Mouse (Mus musculus): ENCODE data around the gene Creb5.

- no peak for TF ChIP-seq CTCF (IDR thresholded peaks at IDR 0.05; ENCODE audit: control insufficient read depth, insufficient read depth, insufficient read length)
- TF ChIP-seq MAX (IDR thresholded peaks at IDR 0.05): no peak
- TF ChIP-seq CEBPB (IDR thresholded peaks at IDR 0.05; ENCODE audit: low read depth): no peak
- no peak for TF ChIP-seq FOSL1 (IDR thresholded peaks at IDR 0.05; ENCODE audit: insufficient read depth, low read length, poor library complexity, severe bottlenecking)
- TF ChIP-seq MYOG (IDR thresholded peaks at IDR 0.05; ENCODE audit: control insufficient read depth, extremely low read depth, insufficient read length): no peak
- TF ChIP-seq USF1 (IDR thresholded peaks at IDR 0.05; ENCODE audit: low read depth): no peak
- no peak for TF ChIP-seq MYOD1 (IDR thresholded peaks at IDR 0.05; ENCODE audit: control insufficient read depth, insufficient read length, low read depth)
Measured at GRCm38 (mm10) chr6:53657483-53657882, 370.4 kb downstream of the Creb5 start.
